Mouse (Mus musculus): ENCODE measurements around the gene Clpp.

The Clpp gene

DNA sequence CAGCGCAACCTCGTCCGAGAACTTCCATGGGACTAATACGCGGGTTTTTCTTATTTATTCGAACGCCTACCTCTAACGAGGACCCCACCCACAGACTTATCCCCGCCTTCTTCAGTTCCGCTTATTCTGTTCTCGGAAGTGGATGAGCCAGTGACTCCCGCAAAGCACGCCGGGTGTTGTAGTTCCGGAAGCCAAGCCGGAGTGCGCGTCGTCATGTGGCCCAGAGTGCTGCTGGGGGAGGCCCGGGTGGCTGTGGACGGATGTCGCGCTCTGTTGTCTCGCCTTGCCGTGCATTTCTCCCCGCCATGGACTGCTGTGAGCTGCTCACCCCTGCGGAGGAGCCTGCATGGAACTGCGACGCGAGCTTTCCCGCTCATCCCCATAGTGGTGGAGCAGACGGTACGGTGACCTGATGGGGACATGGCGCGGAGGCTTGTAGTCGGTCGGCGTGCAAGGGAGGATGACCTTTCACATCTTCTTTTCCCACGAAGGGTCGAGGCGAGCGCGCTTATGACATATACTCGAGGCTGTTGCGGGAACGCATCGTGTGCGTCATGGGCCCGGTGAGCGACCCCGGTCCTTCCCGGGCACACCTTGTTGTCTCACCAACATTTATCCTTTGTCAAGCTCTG is at the start of gene Clpp:
Clpp (plus strand) TSS at position 191 of the 632 bp plus-strand sequence.
- peak; percentile 88 to 89 for DNase-seq (ENCODE audit: low spot score in 2 of 2)

- DNase-seq (ENCODE audit: low spot score in 2 of 2) = no peak
Measured at GRCm38 (mm10) chr17:56950915-56951314, 39.2 kb upstream of the Clpp start.

DNA sequence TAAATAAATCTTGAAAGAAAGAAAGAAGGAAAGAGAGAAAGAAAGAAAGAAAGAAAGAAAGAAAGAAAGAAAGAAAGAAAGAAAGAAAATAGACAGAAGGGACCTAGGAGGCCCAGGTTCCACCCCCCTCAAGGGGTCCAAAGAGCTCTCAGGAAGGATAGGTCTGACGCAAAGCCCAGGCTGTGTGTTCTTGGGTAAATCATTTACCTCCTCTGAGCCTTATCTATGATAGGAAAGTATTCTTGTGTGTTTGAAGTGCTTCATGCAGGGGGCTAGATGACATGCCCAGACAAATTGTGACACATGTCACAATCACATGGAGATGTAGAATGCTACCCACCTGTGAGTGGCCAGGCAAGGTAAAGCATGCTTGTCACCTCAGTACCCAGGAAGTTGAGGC is 37.5 kb upstream of the Clpp start:
- no peak for DNase-seq (ENCODE audit: low spot score in 2 of 2)

DNA sequence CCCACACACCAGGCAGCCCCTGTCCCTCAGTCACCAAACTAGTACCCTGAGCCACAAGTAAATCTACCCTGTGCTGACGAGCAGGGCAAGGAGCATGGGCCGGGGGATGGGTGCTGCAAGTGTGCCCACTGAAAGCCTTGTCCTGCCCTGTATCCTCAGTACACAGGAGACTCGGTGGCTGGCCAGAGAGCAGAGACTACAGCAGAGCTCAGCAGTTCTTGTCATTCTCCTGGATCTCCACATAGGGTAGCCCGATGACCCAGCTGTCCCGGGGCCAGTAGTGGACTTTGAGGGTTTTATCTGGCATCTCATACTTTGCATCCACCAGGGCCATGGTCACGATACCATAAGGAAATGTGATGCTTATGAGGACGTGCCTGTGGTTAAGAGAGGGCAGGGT is 35.2 kb upstream of the Clpp start:
- no peak for DNase-seq (ENCODE audit: low spot score in 2 of 2)

DNA sequence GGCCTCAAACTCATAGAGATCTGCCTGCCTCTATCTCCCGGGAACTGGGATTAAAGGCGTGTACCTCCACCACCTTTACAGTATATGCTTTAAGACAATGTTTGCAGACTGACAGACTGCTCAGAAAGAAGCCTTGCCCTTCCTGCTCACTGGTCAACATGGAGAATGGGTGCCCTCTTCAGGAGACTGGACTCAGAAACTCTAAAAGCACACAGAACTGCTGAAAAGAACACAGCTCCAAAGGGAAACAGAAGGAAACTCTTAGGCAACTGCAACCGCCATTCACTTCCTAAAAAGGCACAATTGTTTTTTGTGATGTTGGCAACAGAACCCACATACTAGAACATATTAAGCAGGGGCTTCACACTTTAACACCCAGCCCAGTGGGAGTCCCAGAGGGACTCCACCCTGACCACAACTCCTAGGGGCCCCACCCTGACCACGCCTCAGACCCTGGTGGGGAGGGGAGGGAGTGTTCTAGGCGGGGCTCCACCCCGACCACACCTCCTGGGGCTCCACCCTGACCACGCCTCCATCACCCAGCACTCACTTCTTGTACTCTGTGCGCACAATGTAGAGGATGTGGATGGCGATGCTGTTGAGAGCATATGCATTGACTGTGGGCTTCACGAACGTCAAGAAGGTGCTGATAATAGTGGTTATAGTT is 32.2 kb upstream of the Clpp start:
- DNase-seq (ENCODE audit: low spot score in 2 of 2) = no peak

DNA sequence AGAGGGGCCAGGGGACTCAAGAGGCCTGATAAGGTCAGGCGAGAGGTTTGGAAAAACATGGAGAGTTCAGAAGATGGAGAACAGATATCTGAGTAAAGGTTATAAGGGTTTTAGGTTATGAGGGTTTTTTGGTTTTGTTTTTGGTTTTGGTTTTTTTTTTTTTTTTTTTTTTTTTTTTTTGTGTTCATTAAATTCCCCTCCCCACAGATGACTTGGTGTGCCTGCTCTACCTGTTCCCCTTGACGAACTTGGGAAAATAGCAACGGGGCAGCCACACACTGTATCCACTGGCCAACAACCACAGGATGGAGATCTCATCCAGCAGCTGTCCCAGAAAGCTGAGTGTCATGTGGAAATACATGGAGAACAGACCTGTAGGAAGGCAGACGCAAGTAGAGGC is 31.4 kb upstream of the Clpp start:
- DNase-seq (ENCODE audit: low spot score in 2 of 2) = no peak

DNA sequence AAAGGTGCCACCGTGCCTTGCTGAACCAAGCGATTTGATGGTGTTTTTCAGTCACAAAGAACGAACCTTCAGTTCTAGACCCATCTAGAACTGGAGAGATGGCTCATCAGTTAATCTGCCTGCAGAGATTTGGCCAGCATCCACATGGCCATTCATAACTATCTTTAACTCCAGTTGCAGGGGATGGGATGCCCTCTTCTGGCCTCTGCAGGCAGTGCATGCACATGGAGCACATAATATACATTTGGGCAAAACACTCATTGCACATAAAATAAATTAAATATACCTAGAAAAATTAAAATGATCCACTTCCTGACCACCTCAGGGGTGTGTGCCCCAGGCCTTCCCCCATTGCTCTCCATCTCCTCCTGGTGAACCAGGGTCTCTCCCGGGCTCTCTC is 28.2 kb upstream of the Clpp start:
- DNase-seq (ENCODE audit: low spot score in 2 of 2) = no peak

DNA sequence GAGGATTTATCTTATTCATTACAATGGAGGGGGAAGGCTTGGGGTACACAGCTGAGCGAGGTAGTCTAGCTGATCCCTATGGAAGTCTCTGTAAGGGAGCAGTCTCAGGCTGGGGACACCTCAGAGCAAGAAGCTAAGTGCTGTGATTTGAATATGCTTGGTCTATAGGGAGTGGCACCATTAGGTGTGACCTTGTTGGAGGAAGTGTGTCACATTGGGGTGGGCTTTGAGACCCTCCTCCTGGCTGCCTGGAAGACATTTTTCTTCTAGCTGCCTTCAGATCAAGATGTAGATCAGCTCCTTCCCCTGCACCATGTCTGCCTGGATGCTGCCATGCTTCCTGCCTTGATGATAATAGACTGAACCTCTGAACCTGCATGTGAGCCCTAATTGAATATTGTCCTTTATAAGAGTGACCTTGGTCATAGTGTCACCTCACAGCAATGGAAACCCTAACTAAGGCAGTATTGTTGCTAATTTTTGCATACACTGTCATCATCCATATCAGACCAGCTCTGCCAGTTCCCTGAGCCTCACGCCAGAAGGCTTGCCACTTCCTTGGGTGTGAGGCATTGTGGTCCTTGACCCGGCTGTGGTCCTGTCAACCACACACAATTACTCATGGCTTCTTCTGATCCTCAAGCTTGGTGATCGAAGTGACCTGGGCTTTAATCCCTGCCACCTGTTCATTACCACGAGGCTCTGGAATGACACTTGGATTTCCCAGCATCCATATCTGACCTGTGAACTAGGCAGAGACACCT is 27.3 kb upstream of the Clpp start:
- no peak for DNase-seq (ENCODE audit: low spot score in 2 of 2)

GRCm38 (mm10) chr17:56963646-56964045 is 26.5 kb upstream of the Clpp start:
- DNase-seq (ENCODE audit: low spot score in 2 of 2) = no peak

- DNase-seq (ENCODE audit: low spot score in 2 of 2) = no peak
Measured at GRCm38 (mm10) chr17:56969321-56969720, 20.8 kb upstream of the Clpp start.

GRCm38 (mm10) chr17:56970081-56970480 is 20.0 kb upstream of the Clpp start:
- DNase-seq (ENCODE audit: low spot score in 2 of 2) = no peak

DNA sequence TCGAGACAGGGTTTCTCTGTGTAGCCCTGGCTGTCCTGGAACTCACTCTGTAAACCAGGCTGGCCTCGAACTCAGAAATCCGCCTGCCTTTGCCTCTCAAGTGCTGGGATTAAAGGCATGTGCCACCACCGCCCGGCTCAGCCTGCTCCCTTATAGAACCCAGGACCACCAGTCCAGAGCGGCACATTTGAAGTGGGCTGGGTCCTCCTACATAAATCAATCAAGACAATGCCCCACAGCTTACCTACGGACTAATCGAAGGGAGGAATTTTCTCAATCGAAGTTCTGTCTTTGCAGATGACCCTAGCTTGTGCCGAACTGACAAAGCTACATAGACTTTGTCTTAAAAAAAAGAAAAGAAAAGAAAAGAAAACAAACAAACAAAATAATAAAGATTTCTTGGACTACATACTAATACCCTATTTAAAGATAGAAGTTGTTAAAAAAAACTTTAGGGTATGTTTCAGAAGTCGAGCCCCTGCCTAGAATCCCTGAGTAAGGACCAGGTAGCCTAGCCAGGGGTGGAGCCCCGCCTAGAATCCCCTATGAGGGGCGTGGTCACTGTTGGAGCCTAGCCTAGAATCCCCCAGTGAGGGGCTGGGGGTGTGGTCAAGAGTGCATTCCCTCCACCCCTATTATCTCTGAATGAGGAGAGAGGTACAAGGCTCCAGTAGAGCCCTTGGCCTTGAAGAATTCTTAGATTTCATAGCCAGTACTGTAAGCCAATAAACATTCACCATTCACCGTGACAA is 16.0 kb upstream of the Clpp start:
- no peak for DNase-seq (ENCODE audit: low spot score in 2 of 2)

- no peak for DNase-seq (ENCODE audit: low spot score in 2 of 2)
Measured at GRCm38 (mm10) chr17:56974708-56975240, 15.3 kb upstream of the Clpp start.

- no peak for DNase-seq (ENCODE audit: low spot score in 2 of 2)
Measured at GRCm38 (mm10) chr17:56975391-56975790, 14.7 kb upstream of the Clpp start.

- DNase-seq (ENCODE audit: low spot score in 2 of 2) = no peak
Measured at GRCm38 (mm10) chr17:56976531-56977390, 13.3 kb upstream of the Clpp start.

GRCm38 (mm10) chr17:56979524-56979923 is 10.6 kb upstream of the Clpp start:
- DNase-seq (ENCODE audit: low spot score in 2 of 2) = no peak

DNA sequence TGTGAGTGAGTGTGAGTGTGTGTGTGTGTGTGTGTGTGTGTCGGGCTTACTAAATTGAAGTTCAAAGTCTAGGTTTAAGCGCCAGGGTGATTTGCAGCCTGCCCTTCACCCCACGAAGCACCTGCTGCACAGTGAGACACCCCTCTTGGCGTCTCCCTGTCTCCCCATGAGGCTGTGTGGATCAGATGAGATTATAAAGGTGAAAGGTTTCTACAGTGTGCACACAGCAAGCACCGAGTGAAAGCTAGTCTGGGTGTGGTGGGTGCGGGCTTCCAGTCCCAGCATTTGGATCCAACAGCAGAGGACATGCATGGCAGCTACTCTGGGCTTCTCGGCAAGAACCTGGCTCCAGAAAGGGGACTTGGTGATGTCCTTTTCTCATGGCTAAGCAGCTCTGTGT is 9.1 kb upstream of the Clpp start:
- DNase-seq (ENCODE audit: low spot score in 2 of 2) = no peak

GRCm38 (mm10) chr17:56982013-56982412 is 8.1 kb upstream of the Clpp start, which contains the start of gene Acer1:
Gene Acer1, minus strand, starts transcription at chr17:56982126.
- no peak for DNase-seq (ENCODE audit: low spot score in 2 of 2)

GRCm38 (mm10) chr17:56984886-56985285 is 5.2 kb upstream of the Clpp start:
- DNase-seq (ENCODE audit: low spot score in 2 of 2) = no peak

DNA sequence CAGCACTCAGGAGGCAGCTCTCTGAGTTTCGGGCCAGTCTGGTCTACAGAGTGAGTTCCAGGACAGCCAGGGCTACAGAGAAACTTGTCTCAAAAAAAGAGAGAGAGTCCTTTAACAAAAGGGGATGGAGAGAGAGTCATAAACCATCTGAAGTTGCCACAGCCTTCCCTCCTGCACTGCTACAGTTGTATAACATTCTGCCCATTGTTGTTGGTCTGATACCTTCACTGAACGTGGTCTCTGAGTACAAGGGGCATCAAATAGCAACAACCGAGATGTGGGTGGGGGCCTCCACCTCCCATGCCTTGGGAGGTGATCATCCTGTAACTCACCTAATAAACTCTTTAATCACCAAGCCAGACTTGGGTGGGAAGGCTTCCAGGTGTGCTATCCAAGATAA is 4.4 kb upstream of the Clpp start:
- no peak for DNase-seq (ENCODE audit: low spot score in 2 of 2)
